Comparison of ENCODE assay signal across 17 mouse cellular contexts in the genomic region with DNA sequence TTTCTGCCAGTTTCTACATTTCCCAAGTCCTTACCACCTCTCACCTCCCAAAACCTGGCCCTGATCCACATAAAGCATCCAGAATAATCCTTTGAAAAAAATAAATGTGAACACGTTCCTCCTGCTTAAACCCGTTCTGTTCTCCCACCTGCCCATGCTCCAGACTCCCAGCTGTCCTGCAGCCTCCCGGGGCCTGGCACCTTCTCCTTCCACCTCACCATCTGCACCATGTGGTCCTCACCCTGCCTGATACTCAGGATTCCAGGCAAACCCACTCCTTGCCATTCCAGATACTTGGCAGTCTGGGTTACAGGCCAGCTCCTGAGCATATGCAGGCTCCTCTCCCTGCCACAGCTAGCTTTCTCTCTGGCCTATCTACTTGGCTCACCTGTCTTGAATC.
A peak's percentile ranks its signal among the peaks of the same experiment; 100 is the strongest.
DNase-seq lines count a peak whose midpoint lies in the region; ATAC-seq and TF ChIP-seq lines count a peak whose summit lies in the region.
"Had no signal": no experiment of that assay in that cellular context is flagged by ENCODE, and none has a peak within 500 bp of the region (broad histone marks: within the 10 kb centered on the region; RNA-seq: fewer than 3 reads in every experiment).

No protein-coding gene starts in this region.

- no peak for TF ChIP-seq CTCF in cerebellum, adult 2 months (IDR thresholded peaks at IDR 0.05; ENCODE audit: borderline replicate concordance, insufficient read depth, low read depth, low read length)

- H3K9ac ChIP-seq in hindbrain, embryonic 16.5 days (ENCODE audit: low read depth, low read length) = no peak overlapping the region
- H3K9ac ChIP-seq: forebrain, embryonic 13.5 days; liver, postnatal 0 days had no signal

- H3K27ac ChIP-seq in cerebellum, adult 2 months (ENCODE audit: insufficient read depth, low read length) = peak overlapping the region; percentile 49; the same call in 1 of the 2 replicates
- no peak overlapping the region for H3K27ac ChIP-seq in hindbrain, embryonic 16.5 days (ENCODE audit: low read depth, low read length)
- H3K27ac ChIP-seq: forebrain, embryonic 13.5 days; layer of hippocampus, adult 2 months had no signal

- ATAC-seq in hindbrain, embryonic 16.5 days = no peak
- ATAC-seq: forebrain, embryonic 13.5 days; liver, postnatal 0 days had no signal

- no peaks in the 10 kb centered on the region for H3K27me3 ChIP-seq in cerebellum, adult 2 months (ENCODE audit: control insufficient read depth, insufficient read depth, low read length)
- no peaks in the 10 kb centered on the region for H3K27me3 ChIP-seq in hindbrain, embryonic 16.5 days (replicated peaks; ENCODE audit: control insufficient read depth, insufficient read depth, low read length)
- H3K27me3 ChIP-seq: forebrain, embryonic 13.5 days had no signal

- H3K4me3 ChIP-seq in cerebellum, adult 2 months (replicated peaks; ENCODE audit: insufficient read depth, low read depth, low read length) = no peak overlapping the region
- H3K4me3 ChIP-seq in hindbrain, embryonic 16.5 days (ENCODE audit: low read length) = no peak overlapping the region
- H3K4me3 ChIP-seq: forebrain, embryonic 13.5 days; layer of hippocampus, adult 2 months had no signal

- H3K36me3 ChIP-seq in hindbrain, embryonic 16.5 days (ENCODE audit: control insufficient read depth, insufficient read depth, low read length) = no peaks in the 10 kb centered on the region

- TF ChIP-seq POLR2A in cerebellum, adult 2 months (IDR thresholded peaks at IDR 0.05; ENCODE audit: borderline replicate concordance, insufficient read depth, low read length) = no peak

- no peaks in the 10 kb centered on the region for H3K9me3 ChIP-seq in hindbrain, embryonic 16.5 days (ENCODE audit: control insufficient read depth, low read length)
- H3K9me3 ChIP-seq: forebrain, embryonic 13.5 days had no signal

- whole genome bisulfite sequencing in cerebellum, adult 2 months = 18% methylated on average over 3 of the region's 3 CpGs
- 79% methylated on average over 3 of the region's 3 CpGs for WGBS in hindbrain, embryonic 16.5 days

- peaks cover 29% of the 10 kb centered on the region for H3K4me1 ChIP-seq in cerebellum, adult 2 months (ENCODE audit: control insufficient read depth, insufficient read depth, low read length)
- H3K4me1 ChIP-seq in hindbrain, embryonic 16.5 days (ENCODE audit: control insufficient read depth, insufficient read depth, low read depth, low read length) = 0 out of 2 replicates have a peak, but pooled peaks cover 3% of the 10 kb centered on the region

- DNase-seq in right cerebral cortex, postnatal 25 days = peak; percentile 26
- DNase-seq in right cerebral cortex, postnatal 36 days (ENCODE audit: low spot score in 2 of 2) = no peak
- DNase-seq in cerebellum, adult 2 months = peak; percentile 69 to 75
- peak; percentile 59 to 62 for DNase-seq in cerebellum, postnatal 36 days
- no peak for DNase-seq in kidney, postnatal 10 days
- DNase-seq in heart, adult 18-20 months = no peak
- DNase-seq: adrenal gland, adult 2 months; heart, postnatal 10 days; kidney, adult 2 months; kidney, postnatal 14 days; liver, postnatal 0 days; lung, postnatal 14 days; thymus, postnatal 4 days had no signal

- H3K4me2 ChIP-seq in hindbrain, embryonic 16.5 days (ENCODE audit: low read length) = no peak overlapping the region
- H3K4me2 ChIP-seq: forebrain, embryonic 13.5 days; heart, embryonic 11.5 days had no signal

Comparison
In these comparisons a context has a peak if more than half of its experiments do, and no peak if none do; other contexts are left out.
1. DNase-seq: peak in right cerebral cortex, postnatal 25 days (single experiment), cerebellum, adult 2 months (2 of 2) and cerebellum, postnatal 36 days (2 of 2); none in right cerebral cortex, postnatal 36 days (0 of 2), kidney, postnatal 10 days (single experiment) and heart, adult 18-20 months (0 of 2).